Mouse (Mus musculus) cortical plate, adult 2 months (tissue): Measurements from ENCODE around the gene Ankrd13a.

ENCODE experiments used
- CTCF ChIP-seq: fragments of 200-500 bp; IDR thresholded peaks from 2 replicates; pipeline ENCODE4 v1.5.1; 2011; ENCODE audit warnings: mild to moderate bottlenecking, control low read depth, low read length; ENCODE audit not compliant: insufficient read depth; ENCODE audit errors: extremely low read depth
- POLR2A ChIP-seq: fragments of 200-500 bp; IDR thresholded peaks from 2 replicates; pipeline ENCODE4 v1.6.1; 2011; ENCODE audit warnings: mild to moderate bottlenecking, low read length, control low read depth; ENCODE audit not compliant: insufficient read depth; ENCODE audit errors: extremely low read depth

GRCm38 (mm10) chr5:114818124-114818523 is 43.6 kb downstream of the Ankrd13a start:
- no peak for TF ChIP-seq POLR2A
- TF ChIP-seq CTCF: no peak
